Mouse (Mus musculus) hindbrain, embryonic 12.5 days (tissue): ENCODE data around the gene Pfas. TPM values are rescaled to one million over a fixed set of nuclear protein-coding genes. Genes with fewer than 3 reads are reported as not detected.

Experiments
- ATAC-seq: fragments of 200-750 bp; cut with Nextera tagmentation; 2 replicates; pipeline ENCODE4 v1.8.0; 2017; ENCODE audit warnings: moderate TSS enrichment; ENCODE audit not compliant: low FRiP score
- H3K27ac ChIP-seq: fragments of 300-500 bp; sonication (generic); 2 replicates; pipeline ENCODE4 v1.5.1; 2016; ENCODE audit warnings: mild to moderate bottlenecking
- H3K27me3 ChIP-seq: fragments of 300-500 bp; sonication (generic); 2 replicates; pipeline ENCODE4 v1.6.1; 2016; ENCODE audit warnings: mild to moderate bottlenecking
- H3K36me3 ChIP-seq: fragments of 300-500 bp; sonication (generic); 2 replicates; pipeline ENCODE4 v1.6.1; 2016; ENCODE audit warnings: mild to moderate bottlenecking
- H3K4me1 ChIP-seq: fragments of 300-500 bp; sonication (generic); 2 replicates; pipeline ENCODE4 v1.6.1; 2016
- H3K4me2 ChIP-seq: fragments of 300-500 bp; sonication (generic); replicated peaks from 2 replicates; pipeline ENCODE4 v1.6.1; 2016; ENCODE audit warnings: mild to moderate bottlenecking
- H3K4me3 ChIP-seq: fragments of 300-500 bp; sonication (generic); 2 replicates; pipeline ENCODE4 v1.5.1; 2016; ENCODE audit warnings: mild to moderate bottlenecking
- H3K9ac ChIP-seq: fragments of 300-500 bp; sonication (generic); 2 replicates; pipeline ENCODE4 v1.6.1; 2016; ENCODE audit warnings: mild to moderate bottlenecking, moderate library complexity
- H3K9me3 ChIP-seq: fragments of 300-500 bp; sonication (generic); replicated peaks from 2 replicates; pipeline ENCODE4 v1.6.1; 2016; ENCODE audit warnings: mild to moderate bottlenecking
- WGBS: fragments of 180-500 bp; shearing (Covaris S2); methylation state at CpG from one replicate; pipeline ENCODE4 v1.1.7; 2016; 5-methylcytosine and 5-hydroxymethylcytosine counted together
- polyA plus RNA-seq: library from polyadenylated mRNA; unstranded; fragments of >200 nt; fragmentation: Nextera tagmentation; extraction: Ambion mirVana; gene quantifications from 2 replicates; pipeline ENCODE4 v1.2.1, GENCODE M21; 2016

Pfas gene
- 27.8 and 31.0 TPM in 2 replicates for polyA plus RNA-seq

- Histone ChIP-seq H3K27me3 (no peaks in the 10 kb centered on the region), H3K4me2 (peak within 1 kb of the TSS; percentile 59), H3K9me3 (no peaks in the 10 kb centered on the region), H3K27ac (0 out of 2 replicates have a peak within 1 kb of the TSS, but pooled peaks have one; percentile 52), H3K4me1 (peaks cover 14% of the 10 kb centered on the region), H3K4me3 (peak within 1 kb of the TSS; percentile 55), H3K36me3 (no peaks in the 10 kb centered on the region), H3K9ac (peak within 1 kb of the TSS; percentile 60)
- ATAC-seq, result peak; percentile 86
- 9% methylated on average over 38 of the region's 38 CpGs for WGBS
Measured at GRCm38 (mm10) chr11:69008182-69009121, at the start of gene Pfas. Gene Pfas (minus strand): TSS chr11:69008460.

- Histone ChIP-seq H3K36me3 (peaks cover 24% of the 10 kb centered on the region), H3K4me2 (no peak overlapping the region), H3K4me1 (peaks cover 7% of the 10 kb centered on the region), H3K9ac (no peak overlapping the region), H3K27ac (no peak overlapping the region), H3K27me3 (no peaks in the 10 kb centered on the region), H3K4me3 (no peak overlapping the region), H3K9me3 (no peaks in the 10 kb centered on the region)
- no peak for ATAC-seq
- WGBS, result 79% methylated on average over 3 of the region's 3 CpGs
Measured at GRCm38 (mm10) chr11:69053848-69054247, 45.6 kb upstream of the Pfas start.

- 89% methylated on average over 2 of the region's 2 CpGs for WGBS
- H3K27ac ChIP-seq, result no peak overlapping the region
- peaks cover 29% of the 10 kb centered on the region for H3K36me3 ChIP-seq
- H3K4me3 ChIP-seq, result no peak overlapping the region
- no peaks in the 10 kb centered on the region for H3K4me1 ChIP-seq
- no peak overlapping the region for H3K9ac ChIP-seq
- no peak overlapping the region for H3K4me2 ChIP-seq
- no peak for ATAC-seq
- H3K27me3 ChIP-seq, result no peaks in the 10 kb centered on the region
- no peaks in the 10 kb centered on the region for H3K9me3 ChIP-seq
Measured at GRCm38 (mm10) chr11:69052824-69053421, 44.7 kb upstream of the Pfas start.

GRCm38 (mm10) chr11:69051771-69052170 is 43.5 kb upstream of the Pfas start:
- WGBS, result 67% methylated on average over 4 of the region's 4 CpGs
- no peaks in the 10 kb centered on the region for H3K27me3 ChIP-seq
- H3K27ac ChIP-seq, result no peak overlapping the region
- H3K4me3 ChIP-seq, result no peak overlapping the region
- no peak for ATAC-seq
- H3K9ac ChIP-seq, result no peak overlapping the region
- H3K9me3 ChIP-seq, result no peaks in the 10 kb centered on the region
- H3K4me1 ChIP-seq, result peaks cover 9% of the 10 kb centered on the region
- no peak overlapping the region for H3K4me2 ChIP-seq
- peaks cover 29% of the 10 kb centered on the region for H3K36me3 ChIP-seq

- 89% methylated on average over 8 of the region's 8 CpGs for whole genome bisulfite sequencing
- no peak overlapping the region for H3K9ac ChIP-seq
- ATAC-seq, result no peak
- no peaks in the 10 kb centered on the region for H3K9me3 ChIP-seq
- H3K4me2 ChIP-seq, result no peak overlapping the region
- peaks cover 29% of the 10 kb centered on the region for H3K36me3 ChIP-seq
- H3K27me3 ChIP-seq, result no peaks in the 10 kb centered on the region
- no peak overlapping the region for H3K4me3 ChIP-seq
- H3K4me1 ChIP-seq, result peaks cover 14% of the 10 kb centered on the region
- no peak overlapping the region for H3K27ac ChIP-seq
Measured at GRCm38 (mm10) chr11:69050748-69051147, 42.5 kb upstream of the Pfas start.

- H3K27ac ChIP-seq, result no peak overlapping the region
- H3K4me2 ChIP-seq, result no peak overlapping the region
- no peak overlapping the region for H3K4me3 ChIP-seq
- no peaks in the 10 kb centered on the region for H3K9me3 ChIP-seq
- peaks cover 14% of the 10 kb centered on the region for H3K4me1 ChIP-seq
- 93% methylated on average over 14 of the region's 14 CpGs for WGBS
- H3K9ac ChIP-seq, result no peak overlapping the region
- peaks cover 23% of the 10 kb centered on the region; the same call in 1 of the 2 replicates for H3K36me3 ChIP-seq
- ATAC-seq, result no peak
- no peaks in the 10 kb centered on the region for H3K27me3 ChIP-seq
Measured at GRCm38 (mm10) chr11:69048151-69048550, 39.9 kb upstream of the Pfas start.

- no peak overlapping the region for H3K9ac ChIP-seq
- no peak for ATAC-seq
- peak overlapping the region; percentile 79 for H3K4me2 ChIP-seq
- peaks cover 23% of the 10 kb centered on the region; the same call in 1 of the 2 replicates for H3K36me3 ChIP-seq
- no peak overlapping the region for H3K27ac ChIP-seq
- H3K9me3 ChIP-seq, result no peaks in the 10 kb centered on the region
- 93% methylated on average over 12 of the region's 12 CpGs for WGBS
- H3K27me3 ChIP-seq, result no peaks in the 10 kb centered on the region
- no peak overlapping the region for H3K4me3 ChIP-seq
- peaks cover 14% of the 10 kb centered on the region for H3K4me1 ChIP-seq
Measured at GRCm38 (mm10) chr11:69047592-69047991, 39.3 kb upstream of the Pfas start.

- Histone ChIP-seq H3K4me2 (peak overlapping the region; percentile 79), H3K9ac (peak overlapping the region; percentile 56), H3K4me1 (peaks cover 14% of the 10 kb centered on the region), H3K4me3 (peak overlapping the region; percentile 70), H3K27ac (no peak overlapping the region), H3K36me3 (peaks cover 23% of the 10 kb centered on the region; the same call in 1 of the 2 replicates), H3K9me3 (no peaks in the 10 kb centered on the region), H3K27me3 (no peaks in the 10 kb centered on the region)
- no peak for ATAC-seq
- WGBS, result 13% methylated on average over 9 of the region's 9 CpGs
Measured at GRCm38 (mm10) chr11:69046395-69046774, 38.1 kb upstream of the Pfas start.

GRCm38 (mm10) chr11:69045531-69046394 is 37.5 kb upstream of the Pfas start, which contains the start of gene Aurkb:
Gene Aurkb (plus strand): TSS chr11:69045647.
- no peaks in the 10 kb centered on the region for H3K27me3 ChIP-seq
- H3K9ac ChIP-seq, result peak within 1 kb of the TSS; percentile 56
- peaks cover 18% of the 10 kb centered on the region; the same call in 1 of the 2 replicates for H3K36me3 ChIP-seq
- H3K27ac ChIP-seq, result peak within 1 kb of the TSS; percentile 74
- no peaks in the 10 kb centered on the region for H3K9me3 ChIP-seq
- 1% methylated on average over 53 of the region's 54 CpGs for WGBS
- peak within 1 kb of the TSS; percentile 70 for H3K4me3 ChIP-seq
- peaks cover 14% of the 10 kb centered on the region for H3K4me1 ChIP-seq
- peak within 1 kb of the TSS; percentile 79 for H3K4me2 ChIP-seq
- peak; percentile 80 for ATAC-seq

GRCm38 (mm10) chr11:69038173-69038572 is 29.9 kb upstream of the Pfas start:
- 76% methylated on average over 5 of the region's 5 CpGs for whole genome bisulfite sequencing
- no peak overlapping the region for H3K4me3 ChIP-seq
- peaks cover 26% of the 10 kb centered on the region for H3K4me1 ChIP-seq
- H3K27me3 ChIP-seq, result no peaks in the 10 kb centered on the region
- H3K9me3 ChIP-seq, result no peaks in the 10 kb centered on the region
- peaks cover 27% of the 10 kb centered on the region for H3K36me3 ChIP-seq
- no peak overlapping the region for H3K9ac ChIP-seq
- H3K4me2 ChIP-seq, result no peak overlapping the region
- H3K27ac ChIP-seq, result no peak overlapping the region
- ATAC-seq, result no peak

- Histone ChIP-seq H3K9me3 (no peaks in the 10 kb centered on the region), H3K27me3 (no peaks in the 10 kb centered on the region), H3K36me3 (peaks cover 35% of the 10 kb centered on the region), H3K9ac (peak overlapping the region; percentile 70), H3K27ac (peak overlapping the region; percentile 80), H3K4me2 (peak overlapping the region; percentile 51), H3K4me3 (peak overlapping the region; percentile 65), H3K4me1 (peaks cover 26% of the 10 kb centered on the region)
- ATAC-seq, result peak; percentile 15; the same call in 1 of the 2 replicates
- 1% methylated on average over 34 of the region's 34 CpGs for WGBS
Measured at GRCm38 (mm10) chr11:69037231-69038061, 29.2 kb upstream of the Pfas start.
